ENCODE assay signal across 14 mouse cellular contexts in genomic region chr10:26949667-26950066, GRCm38 (mm10).
DNase-seq lines count a peak whose midpoint lies in the region; TF ChIP-seq lines count a peak whose summit lies in the region.
"Had no signal": no experiment of that assay in that cellular context is flagged by ENCODE, and none has a peak within 500 bp of the region (broad histone marks: within the 10 kb centered on the region; RNA-seq: fewer than 3 reads in every experiment).

No protein-coding gene starts in this region.

- H3K79me2 ChIP-seq in liver, adult 2 months (ENCODE audit: control insufficient read depth, insufficient read depth, low read length): no peaks in the 10 kb centered on the region

- DNase-seq in embryo, embryonic 11 days: peak; percentile 1
- DNase-seq in embryo, embryonic 10.5 days (ENCODE audit: low spot score): no peak
- DNase-seq in left cerebral cortex, adult 2 months (ENCODE audit: extremely low spot score in 1 of 2, low spot score in 2 of 2): no peak
- DNase-seq in left cerebral cortex, postnatal 25 days (ENCODE audit: low spot score in 2 of 2): no peak
- DNase-seq in liver, adult 2 months (ENCODE audit: extremely low read depth, low read depth, low spot score): peak; percentile 14
- peak; percentile 6 for DNase-seq in testis, postnatal 14 days (ENCODE audit: low spot score)
- no peak for DNase-seq in spleen, postnatal 10 days (ENCODE audit: low spot score in 2 of 2)
- DNase-seq in adrenal gland, adult 8-10 months: no peak
- DNase-seq: cerebellum, postnatal 10 days; kidney, postnatal 14 days; lung, adult 18-20 months; right cerebral cortex, postnatal 14 days had no signal

- TF ChIP-seq CTCF in left cerebral cortex, adult 2 months (IDR thresholded peaks at IDR 0.05): peak; percentile 17
- TF ChIP-seq CTCF in liver, adult 2 months (IDR thresholded peaks at IDR 0.05; ENCODE audit: low read depth, low read length): no peak

- no peak for TF ChIP-seq POLR2A in liver, adult 2 months (IDR thresholded peaks at IDR 0.05; ENCODE audit: extremely low read depth, insufficient read depth, low read length)

- no peaks in the 10 kb centered on the region for H3K4me1 ChIP-seq in liver, adult 2 months (ENCODE audit: control insufficient read depth, insufficient read depth, low read length)

- no peak overlapping the region for H3K27ac ChIP-seq in left cerebral cortex, adult 2 months
- H3K27ac ChIP-seq in liver, adult 2 months (replicated peaks; ENCODE audit: insufficient read depth, low read depth, low read length): no peak overlapping the region
- H3K27ac ChIP-seq: macrophage had no signal

- no peak overlapping the region; the same call in 1 of the 2 replicates for H3K4me3 ChIP-seq in left cerebral cortex, adult 2 months
- H3K4me3 ChIP-seq in liver, adult 2 months (ENCODE audit: insufficient read depth, low read depth, low read length): no peak overlapping the region
- H3K4me3 ChIP-seq: myocyte had no signal

- 74% methylated on average over 8 of the region's 8 CpGs for WGBS in liver, adult 2 months

- no peak overlapping the region for H3K9ac ChIP-seq in liver, adult 2 months (ENCODE audit: low read depth, low read length)

- intact Hi-C loops in left cerebral cortex, adult 2 months (cut with DNase I): no loop called here
- intact Hi-C loops in left cerebral cortex, postnatal 25 days (cut with DNase I): no loop called here

- H3K36me3 ChIP-seq in liver, adult 2 months (ENCODE audit: control insufficient read depth, insufficient read depth, low read length): no peaks in the 10 kb centered on the region

- H3K27me3 ChIP-seq in liver, adult 2 months (ENCODE audit: control insufficient read depth, insufficient read depth, low read length): no peaks in the 10 kb centered on the region

Comparison
In these comparisons a context has a peak if more than half of its experiments do, and no peak if none do; other contexts are left out.
1. DNase-seq: peak in embryo, embryonic 11 days (single experiment), liver, adult 2 months (single experiment) and testis, postnatal 14 days (single experiment); none in embryo, embryonic 10.5 days (single experiment), left cerebral cortex, adult 2 months (0 of 2), left cerebral cortex, postnatal 25 days (0 of 2), spleen, postnatal 10 days (0 of 2) and adrenal gland, adult 8-10 months (single experiment).